Mouse (Mus musculus) retina, postnatal 1 day (tissue): ENCODE data around the gene Blvrb.

Experiments used
- DNase-seq: peaks from one replicate; pipeline ENCODE4 v3.0.0-alpha.2; 2012

Blvrb gene

GRCm38 (mm10) chr7:27449256-27449862 is 1.6 kb downstream of the Blvrb start:
- DNase-seq = peak; percentile 70

GRCm38 (mm10) chr7:27451359-27451758 is 3.6 kb downstream of the Blvrb start:
- DNase-seq = no peak

- DNase-seq = no peak
Measured at GRCm38 (mm10) chr7:27452206-27452770, 4.5 kb downstream of the Blvrb start.

- no peak for DNase-seq
Measured at GRCm38 (mm10) chr7:27454461-27455121, 6.8 kb downstream of the Blvrb start.

- DNase-seq = no peak
Measured at GRCm38 (mm10) chr7:27455273-27455672, 7.5 kb downstream of the Blvrb start.

GRCm38 (mm10) chr7:27458614-27459013 is 10.8 kb downstream of the Blvrb start:
- no peak for DNase-seq

GRCm38 (mm10) chr7:27459640-27460039 is 11.9 kb downstream of the Blvrb start:
- no peak for DNase-seq

- no peak for DNase-seq
Measured at GRCm38 (mm10) chr7:27460477-27460876, 12.7 kb downstream of the Blvrb start.

GRCm38 (mm10) chr7:27467648-27468047 is 19.9 kb downstream of the Blvrb start:
- peak; percentile 44 for DNase-seq

- DNase-seq = no peak
Measured at GRCm38 (mm10) chr7:27471390-27472120, 23.8 kb downstream of the Blvrb start.

- no peak for DNase-seq
Measured at GRCm38 (mm10) chr7:27472596-27472995, 24.8 kb downstream of the Blvrb start.

GRCm38 (mm10) chr7:27473156-27473834 is 25.5 kb downstream of the Blvrb start, which contains the start of gene Sertad3:
TSS of gene Sertad3 (plus strand) at chr7:27473768.
- peak; percentile 99 for DNase-seq

GRCm38 (mm10) chr7:27473835-27474489 is 26.2 kb downstream of the Blvrb start:
- no peak for DNase-seq

- peak; percentile 99 for DNase-seq
Measured at GRCm38 (mm10) chr7:27474490-27474954, 26.7 kb downstream of the Blvrb start.

- DNase-seq = no peak
Measured at GRCm38 (mm10) chr7:27475596-27475995, 27.8 kb downstream of the Blvrb start.

GRCm38 (mm10) chr7:27476098-27476635 is 28.4 kb downstream of the Blvrb start:
- DNase-seq = no peak

GRCm38 (mm10) chr7:27478561-27478960 is 30.8 kb downstream of the Blvrb start:
- DNase-seq = no peak

- no peak for DNase-seq
Measured at GRCm38 (mm10) chr7:27479750-27480149, 32.0 kb downstream of the Blvrb start.

- no peak for DNase-seq
Measured at GRCm38 (mm10) chr7:27480506-27480905, 32.7 kb downstream of the Blvrb start.

GRCm38 (mm10) chr7:27480927-27481626 is 33.3 kb downstream of the Blvrb start:
- no peak for DNase-seq

- peak; percentile 80 for DNase-seq
Measured at GRCm38 (mm10) chr7:27481627-27481969, 33.8 kb downstream of the Blvrb start.
